Mouse (Mus musculus) forebrain, embryonic 12.5 days (tissue): ENCODE measurements at regions not wholly inside any gene's neighbourhood (a gene's known extent, or its start where the extent isn't known, plus 50 kb on each side); places are given as distances from the start of the nearest gene placed in this dataset.

Experiments
- ATAC-seq: fragments of 200-750 bp; cut with Nextera tagmentation; 2 replicates; pipeline ENCODE4 v1.8.0; 2017; ENCODE audit warnings: moderate TSS enrichment; ENCODE audit not compliant: low FRiP score
- H3K27ac ChIP-seq: fragments of 300-500 bp; sonication (generic); 2 replicates; pipeline ENCODE4 v1.5.1; 2016; ENCODE audit warnings: mild to moderate bottlenecking
- H3K27me3 ChIP-seq: fragments of 300-500 bp; sonication (generic); 2 replicates; pipeline ENCODE4 v1.6.1; 2016; ENCODE audit warnings: mild to moderate bottlenecking
- H3K36me3 ChIP-seq: fragments of 300-500 bp; sonication (generic); replicated peaks from 2 replicates; pipeline ENCODE4 v1.6.1; 2016; ENCODE audit warnings: mild to moderate bottlenecking
- H3K4me1 ChIP-seq: fragments of 300-500 bp; sonication (generic); 2 replicates; pipeline ENCODE4 v1.6.1; 2016
- H3K4me2 ChIP-seq: fragments of 300-500 bp; sonication (generic); 2 replicates; pipeline ENCODE4 v1.6.1; 2016; ENCODE audit warnings: mild to moderate bottlenecking, moderate library complexity
- H3K4me3 ChIP-seq: fragments of 300-500 bp; sonication (generic); replicated peaks from 2 replicates; pipeline ENCODE4 v1.5.1; 2016; ENCODE audit warnings: mild to moderate bottlenecking
- H3K9ac ChIP-seq: fragments of 300-500 bp; sonication (generic); 2 replicates; pipeline ENCODE4 v1.6.1; 2016; ENCODE audit warnings: mild to moderate bottlenecking
- H3K9me3 ChIP-seq: fragments of 300-500 bp; sonication (generic); 2 replicates; pipeline ENCODE4 v1.6.1; 2016
- WGBS: fragments of 180-500 bp; shearing (Covaris S2); methylation state at CpG from one replicate; pipeline ENCODE4 v1.1.7; 2016; 5-methylcytosine and 5-hydroxymethylcytosine counted together

GRCm38 (mm10) chr4:114665684-114666083, 155.8 kb upstream of the Gm12830 start:
- peaks cover 21% of the 10 kb centered on the region for H3K4me1 ChIP-seq
- H3K9ac ChIP-seq: no peak overlapping the region
- ATAC-seq: peak; percentile 54
- no peak overlapping the region for H3K4me3 ChIP-seq
- H3K36me3 ChIP-seq: no peaks in the 10 kb centered on the region
- peaks cover 92% of the 10 kb centered on the region for H3K27me3 ChIP-seq
- H3K27ac ChIP-seq: no peak overlapping the region
- H3K4me2 ChIP-seq: peak overlapping the region; percentile 49
- no peaks in the 10 kb centered on the region for H3K9me3 ChIP-seq
- WGBS: 3% methylated on average over 14 of the region's 14 CpGs

- no peaks in the 10 kb centered on the region for H3K36me3 ChIP-seq
- H3K27ac ChIP-seq: no peak overlapping the region
- peaks cover 96% of the 10 kb centered on the region for H3K27me3 ChIP-seq
- ATAC-seq: peak; percentile 58
- no peak overlapping the region for H3K9ac ChIP-seq
- WGBS: 2% methylated on average over 41 of the region's 41 CpGs
- H3K4me3 ChIP-seq: peak overlapping the region; percentile 27
- H3K4me2 ChIP-seq: peak overlapping the region; percentile 49
- peaks cover 21% of the 10 kb centered on the region for H3K4me1 ChIP-seq
- no peaks in the 10 kb centered on the region for H3K9me3 ChIP-seq
These were observed 155.1 kb upstream of the Gm12830 start for GRCm38 (mm10) chr4:114666238-114666978.

GRCm38 (mm10) chr4:114666979-114667328, 154.6 kb upstream of the Gm12830 start:
- Histone ChIP-seq H3K27ac (no peak overlapping the region), H3K9me3 (no peaks in the 10 kb centered on the region), H3K36me3 (no peaks in the 10 kb centered on the region), H3K4me1 (peaks cover 21% of the 10 kb centered on the region), H3K4me2 (peak overlapping the region; percentile 49), H3K27me3 (peaks cover 98% of the 10 kb centered on the region), H3K9ac (no peak overlapping the region), H3K4me3 (peak overlapping the region; percentile 27)
- WGBS: 2% methylated on average over 12 of the region's 13 CpGs
- ATAC-seq: peak; percentile 20

- Histone ChIP-seq H3K9me3 (no peaks in the 10 kb centered on the region), H3K27me3 (peaks cover 95% of the 10 kb centered on the region), H3K27ac (no peak overlapping the region), H3K9ac (no peak overlapping the region), H3K4me3 (no peak overlapping the region), H3K36me3 (no peaks in the 10 kb centered on the region), H3K4me2 (no peak overlapping the region), H3K4me1 (peaks cover 6% of the 10 kb centered on the region)
- WGBS: 87% methylated on average over 5 of the region's 5 CpGs
- ATAC-seq: no peak
These were observed 149.3 kb upstream of the Gm12830 start for GRCm38 (mm10) chr4:114672096-114672720.

- no peak overlapping the region for H3K4me2 ChIP-seq
- H3K27me3 ChIP-seq: peaks cover 74% of the 10 kb centered on the region
- peaks cover 27% of the 10 kb centered on the region for H3K4me1 ChIP-seq
- no peak overlapping the region for H3K4me3 ChIP-seq
- H3K27ac ChIP-seq: peak overlapping the region; percentile 75; the same call in 1 of the 2 replicates
- 89% methylated on average over 13 of the region's 13 CpGs for WGBS
- no peak for ATAC-seq
- H3K9me3 ChIP-seq: no peaks in the 10 kb centered on the region
- H3K9ac ChIP-seq: no peak overlapping the region
- H3K36me3 ChIP-seq: no peaks in the 10 kb centered on the region
These were observed 144.3 kb upstream of the Gm12830 start for GRCm38 (mm10) chr4:114676908-114677898.

GRCm38 (mm10) chr4:114678053-114678941, 143.2 kb upstream of the Gm12830 start:
- no peak overlapping the region for H3K4me3 ChIP-seq
- WGBS: 48% methylated on average over 8 of the region's 8 CpGs
- no peaks in the 10 kb centered on the region for H3K36me3 ChIP-seq
- no peak overlapping the region for H3K4me2 ChIP-seq
- H3K9ac ChIP-seq: no peak overlapping the region
- peak; percentile 85 for ATAC-seq
- H3K27ac ChIP-seq: peak overlapping the region; percentile 75
- no peaks in the 10 kb centered on the region for H3K9me3 ChIP-seq
- peaks cover 72% of the 10 kb centered on the region for H3K27me3 ChIP-seq
- H3K4me1 ChIP-seq: peaks cover 27% of the 10 kb centered on the region

- Histone ChIP-seq H3K4me3 (no peak overlapping the region), H3K9ac (no peak overlapping the region), H3K27me3 (peaks cover 71% of the 10 kb centered on the region), H3K27ac (peak overlapping the region; percentile 31; the same call in 1 of the 2 replicates), H3K9me3 (no peaks in the 10 kb centered on the region), H3K4me2 (no peak overlapping the region), H3K4me1 (peaks cover 34% of the 10 kb centered on the region), H3K36me3 (no peaks in the 10 kb centered on the region)
- 55% methylated on average over 6 of the region's 6 CpGs for WGBS
- ATAC-seq: no peak
These were observed 141.2 kb upstream of the Gm12830 start for GRCm38 (mm10) chr4:114680360-114680759.

- ATAC-seq: no peak
- no peak overlapping the region for H3K4me3 ChIP-seq
- WGBS: 74% methylated on average over 7 of the region's 7 CpGs
- peaks cover 69% of the 10 kb centered on the region for H3K27me3 ChIP-seq
- no peak overlapping the region for H3K9ac ChIP-seq
- H3K27ac ChIP-seq: no peak overlapping the region
- H3K4me2 ChIP-seq: no peak overlapping the region
- H3K4me1 ChIP-seq: peaks cover 37% of the 10 kb centered on the region
- H3K36me3 ChIP-seq: no peaks in the 10 kb centered on the region
- no peaks in the 10 kb centered on the region for H3K9me3 ChIP-seq
These were observed 138.6 kb upstream of the Gm12830 start for GRCm38 (mm10) chr4:114682955-114683354.

- ATAC-seq: no peak
- H3K4me3 ChIP-seq: no peak overlapping the region
- 68% methylated on average over 5 of the region's 5 CpGs for WGBS
- H3K9ac ChIP-seq: no peak overlapping the region
- H3K27me3 ChIP-seq: peaks cover 76% of the 10 kb centered on the region
- no peaks in the 10 kb centered on the region for H3K9me3 ChIP-seq
- no peak overlapping the region for H3K27ac ChIP-seq
- no peaks in the 10 kb centered on the region for H3K36me3 ChIP-seq
- peaks cover 30% of the 10 kb centered on the region for H3K4me1 ChIP-seq
- H3K4me2 ChIP-seq: no peak overlapping the region
These were observed 137.8 kb upstream of the Gm12830 start for GRCm38 (mm10) chr4:114683696-114684095.

GRCm38 (mm10) chr4:114684844-114685382, 136.6 kb upstream of the Gm12830 start:
- Histone ChIP-seq H3K9me3 (no peaks in the 10 kb centered on the region), H3K4me1 (peaks cover 25% of the 10 kb centered on the region), H3K27me3 (peaks cover 84% of the 10 kb centered on the region), H3K36me3 (no peaks in the 10 kb centered on the region), H3K4me2 (no peak overlapping the region), H3K27ac (no peak overlapping the region), H3K4me3 (no peak overlapping the region), H3K9ac (no peak overlapping the region)
- WGBS: 43% methylated on average over 7 of the region's 7 CpGs
- ATAC-seq: no peak

GRCm38 (mm10) chr4:114685454-114685853, 136.1 kb upstream of the Gm12830 start:
- Histone ChIP-seq H3K36me3 (no peaks in the 10 kb centered on the region), H3K4me1 (peaks cover 20% of the 10 kb centered on the region), H3K4me3 (no peak overlapping the region), H3K27ac (no peak overlapping the region), H3K9me3 (no peaks in the 10 kb centered on the region), H3K9ac (no peak overlapping the region), H3K27me3 (peaks cover 80% of the 10 kb centered on the region), H3K4me2 (peak overlapping the region; percentile 32)
- peak; percentile 73 for ATAC-seq
- 9% methylated on average over 11 of the region's 11 CpGs for WGBS
